Mouse (Mus musculus): Measurements from ENCODE around the gene Hsd17b1. TPM values are rescaled to one million over a fixed set of nuclear protein-coding genes. Genes with fewer than 3 reads are reported as not detected.
A peak's percentile ranks its signal among the peaks of the same experiment; 100 is the strongest.
"Not testable (repeated sequence)": the region's sequence is repeated elsewhere in the genome, so short reads cannot be mapped to it uniquely, and the experiment has no call there.

The Hsd17b1 gene
- polyA plus RNA-seq, 1 experiment from 2014 or later = 0.13 TPM

DNA sequence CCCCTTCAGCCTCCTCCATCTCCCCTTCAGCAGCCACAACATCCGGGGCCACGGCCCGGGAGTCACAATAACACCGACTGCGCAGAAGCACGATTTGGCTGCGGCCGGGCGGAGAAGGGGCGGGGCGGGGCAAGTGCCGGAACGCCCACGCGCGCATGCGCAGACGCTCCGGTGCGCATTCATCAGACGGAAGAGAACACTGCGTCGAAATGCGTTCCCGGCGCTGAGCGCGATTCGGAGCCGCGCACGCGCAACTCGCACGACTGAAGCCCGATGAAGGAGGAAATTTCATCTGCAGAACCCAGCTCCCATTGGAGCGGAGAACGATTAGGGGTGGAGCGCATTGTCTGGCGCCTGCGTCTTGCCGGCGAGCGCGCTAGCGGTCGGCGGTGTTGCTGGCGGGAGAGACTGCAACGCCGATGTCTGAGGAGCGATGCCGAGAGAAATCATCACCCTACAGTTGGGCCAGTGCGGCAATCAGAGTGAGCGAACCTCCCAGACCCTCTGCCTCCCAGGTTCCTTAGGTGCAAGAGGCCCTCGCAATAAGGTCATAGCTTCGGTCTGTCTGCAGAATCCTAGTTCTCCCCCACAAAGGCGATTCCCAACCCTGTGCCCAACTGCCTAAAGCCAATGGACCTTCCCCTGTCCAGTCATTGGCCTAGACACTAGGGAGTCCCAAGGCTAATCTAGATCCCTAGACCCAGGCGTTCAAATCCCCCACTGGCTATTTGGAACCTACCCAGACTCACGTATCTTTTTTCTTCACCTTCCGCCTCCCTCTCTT lies 41.7 kb downstream of the Hsd17b1 start, which contains the start of the genes Retreg3 and Tubg1:
Gene Retreg3 (minus strand): TSS at position 133 of the 784 bp plus-strand sequence.
Gene Tubg1 (plus strand): TSS at position 178 of the 784 bp plus-strand sequence.
- WGBS = under 1% methylated on average over 61 of the region's 61 CpGs

DNA sequence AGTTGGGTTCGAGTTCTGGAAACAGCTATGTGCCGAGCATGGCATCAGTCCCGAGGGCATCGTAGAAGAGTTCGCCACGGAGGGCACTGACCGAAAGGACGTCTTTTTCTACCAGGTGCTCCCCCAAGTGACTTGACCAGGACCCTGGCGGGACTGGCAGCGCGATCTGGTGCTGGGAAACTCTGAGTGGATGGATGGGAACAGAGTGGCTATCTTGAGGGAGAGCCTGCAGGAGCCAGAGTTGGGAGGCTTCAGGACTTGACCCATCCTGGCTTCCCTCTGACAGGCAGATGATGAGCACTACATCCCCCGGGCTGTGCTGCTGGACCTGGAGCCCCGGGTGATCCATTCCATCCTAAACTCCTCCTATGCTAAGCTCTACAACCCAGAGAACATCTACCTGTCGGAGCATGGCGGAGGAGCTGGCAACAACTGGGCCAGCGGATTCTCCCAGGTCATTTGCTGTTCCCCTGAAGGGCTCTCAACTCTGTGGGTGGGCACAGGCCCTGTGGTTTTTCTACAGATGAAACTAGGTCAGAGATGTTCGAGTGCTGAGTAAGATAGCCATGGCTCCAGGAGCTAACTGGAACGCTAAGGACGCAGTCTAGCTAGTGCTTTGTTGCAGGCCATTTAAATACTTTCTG lies 42.5 kb downstream of the Hsd17b1 start:
- H3K27me3 ChIP-seq (replicated peaks) = no peaks in the 10 kb centered on the region
- H3K4me2 ChIP-seq = peak overlapping the region; percentile 93
- no peaks in the 10 kb centered on the region for H3K9me3 ChIP-seq
- peak overlapping the region; percentile 66 for H3K9ac ChIP-seq
- no peak for ATAC-seq (ENCODE audit: insufficient read depth, low FRiP score, low read depth)
- WGBS = 21% methylated on average over 19 of the region's 19 CpGs
- peaks cover 16% of the 10 kb centered on the region for H3K4me1 ChIP-seq
- peak overlapping the region; percentile 99 for H3K4me3 ChIP-seq (replicated peaks)
- peak overlapping the region; percentile 91 for H3K27ac ChIP-seq
- H3K36me3 ChIP-seq = peaks cover 12% of the 10 kb centered on the region

More for the DNA sequence above, 41.7 kb downstream of the Hsd17b1 start, which contains the start of the genes Retreg3 and Tubg1:
- Histone ChIP-seq H3K9me3 (no peaks in the 10 kb centered on the region), H3K4me1 (peaks cover 16% of the 10 kb centered on the region), H3K27me3 (replicated peaks) (no peaks in the 10 kb centered on the region), H3K4me3 (replicated peaks) (peak within 1 kb of the TSS; percentile 99), H3K4me2 (peak within 1 kb of the TSS; percentile 93), H3K9ac (peak within 1 kb of the TSS; percentile 96), H3K36me3 (peaks cover 11% of the 10 kb centered on the region; the same call in 1 of the 2 replicates), H3K27ac (peak within 1 kb of the TSS; percentile 91)
- peak; percentile 94 for ATAC-seq (ENCODE audit: insufficient read depth, low FRiP score, low read depth)

DNA sequence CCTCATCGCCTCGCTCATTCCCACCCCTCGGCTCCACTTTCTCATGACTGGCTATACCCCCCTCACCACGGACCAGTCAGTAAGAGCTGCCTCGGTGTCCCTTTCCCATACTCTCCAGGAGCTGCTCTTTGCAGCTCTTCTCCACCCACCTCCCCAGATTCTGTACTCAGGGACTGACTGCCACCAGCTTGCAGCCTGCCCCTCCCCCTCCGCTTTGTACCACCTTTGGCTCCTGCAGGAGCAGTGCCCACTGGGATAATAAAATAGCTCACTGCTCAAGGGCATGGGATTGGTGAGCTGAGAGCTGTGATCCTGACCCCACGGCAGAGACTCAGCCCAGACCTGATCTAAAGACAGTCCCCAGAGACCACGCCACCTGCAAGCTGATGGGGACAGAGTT lies 46.3 kb downstream of the Hsd17b1 start:
- not testable (repeated sequence) for H3K27me3 ChIP-seq (replicated peaks); ATAC-seq (ENCODE audit: insufficient read depth, low FRiP score, low read depth); H3K27ac ChIP-seq; H3K4me2 ChIP-seq; H3K4me3 ChIP-seq (replicated peaks); H3K4me1 ChIP-seq; H3K9me3 ChIP-seq; H3K9ac ChIP-seq
- H3K36me3 ChIP-seq = peaks cover 27% of the 10 kb centered on the region
- WGBS = over 99% methylated on average over 8 of the region's 8 CpGs

DNA sequence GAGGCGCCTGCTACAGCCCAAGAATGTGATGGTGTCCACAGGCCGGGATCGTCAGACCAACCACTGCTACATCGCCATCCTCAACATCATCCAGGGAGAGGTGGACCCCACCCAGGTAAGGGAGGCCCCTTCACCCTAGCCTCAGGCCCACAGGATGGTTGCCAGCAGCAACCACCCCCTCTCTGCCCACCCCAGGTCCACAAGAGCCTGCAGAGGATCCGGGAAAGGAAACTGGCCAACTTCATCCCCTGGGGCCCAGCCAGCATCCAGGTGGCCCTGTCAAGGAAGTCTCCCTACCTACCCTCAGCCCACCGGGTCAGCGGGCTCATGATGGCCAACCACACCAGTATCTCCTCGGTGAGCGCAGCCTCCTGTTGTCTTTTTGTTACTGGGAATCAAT lies 46.8 kb downstream of the Hsd17b1 start:
- not testable (repeated sequence) for H3K4me1 ChIP-seq; H3K9ac ChIP-seq; H3K4me2 ChIP-seq; ATAC-seq (ENCODE audit: insufficient read depth, low FRiP score, low read depth); H3K27me3 ChIP-seq (replicated peaks); H3K27ac ChIP-seq; H3K9me3 ChIP-seq; H3K4me3 ChIP-seq (replicated peaks)
- H3K36me3 ChIP-seq = peaks cover 27% of the 10 kb centered on the region
- 97% methylated on average over 9 of the region's 9 CpGs for WGBS

DNA sequence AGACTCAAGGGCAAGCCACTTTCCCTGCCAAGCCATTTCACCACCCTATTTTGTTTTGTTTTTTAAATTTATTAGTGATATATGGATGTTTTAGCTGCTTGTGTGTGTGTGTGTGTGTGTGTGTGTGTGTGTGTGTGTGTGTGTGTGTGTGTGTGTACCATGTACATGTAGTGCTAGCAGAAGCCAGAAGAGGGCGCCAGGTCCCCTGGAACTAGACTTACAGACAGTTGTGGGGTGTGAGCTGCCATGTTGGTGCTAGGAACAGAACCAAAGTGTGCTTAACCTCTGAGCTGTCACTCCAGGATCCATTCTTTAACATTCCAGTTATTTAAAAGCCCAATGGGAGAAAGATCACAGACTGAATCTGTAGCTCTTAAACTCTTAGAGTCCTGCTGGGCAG lies 48.9 kb downstream of the Hsd17b1 start:
- no peak overlapping the region for H3K4me3 ChIP-seq (replicated peaks)
- no peak overlapping the region for H3K9ac ChIP-seq
- H3K36me3 ChIP-seq = peaks cover 27% of the 10 kb centered on the region
- no peak overlapping the region for H3K4me2 ChIP-seq
- WGBS = 100% methylated on average over 1 of the region's 1 CpGs
- H3K27ac ChIP-seq = no peak overlapping the region
- H3K9me3 ChIP-seq = no peaks in the 10 kb centered on the region
- no peaks in the 10 kb centered on the region for H3K27me3 ChIP-seq (replicated peaks)
- no peak for ATAC-seq (ENCODE audit: insufficient read depth, low FRiP score, low read depth)
- H3K4me1 ChIP-seq = peaks cover 8% of the 10 kb centered on the region

DNA sequence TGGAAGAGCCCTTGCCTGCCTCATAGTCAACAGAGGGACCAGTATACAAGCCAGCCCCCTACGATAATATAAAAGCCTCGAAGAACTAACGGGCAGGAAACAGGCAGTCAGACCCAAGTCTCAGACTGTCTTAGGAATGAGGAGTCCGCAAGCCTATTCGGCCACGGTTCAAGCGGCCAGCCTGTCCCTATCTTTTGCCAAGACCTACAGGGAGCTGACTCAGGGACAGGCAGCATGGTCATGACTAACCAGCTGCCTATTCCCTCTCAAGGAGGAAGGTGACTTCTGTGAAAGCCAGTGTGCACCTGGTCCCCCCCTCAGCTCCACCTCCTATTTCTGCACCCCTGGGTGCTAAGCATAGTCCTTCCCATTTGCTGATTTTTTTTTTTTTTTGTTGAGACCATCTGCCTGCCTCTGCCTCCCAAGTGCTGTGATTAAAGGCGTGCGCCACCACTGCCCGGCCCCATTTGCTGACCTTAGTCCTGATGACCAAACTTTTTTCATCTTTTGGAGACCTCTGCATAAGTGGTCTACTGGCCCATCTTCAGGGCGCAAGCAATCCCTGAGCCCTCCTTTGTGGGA lies 50.9 kb downstream of the Hsd17b1 start:
- Histone ChIP-seq H3K27me3 (replicated peaks) (no peaks in the 10 kb centered on the region), H3K4me2 (no peak overlapping the region)
- no peak for ATAC-seq (ENCODE audit: insufficient read depth, low FRiP score, low read depth)

More for the DNA sequence above, 50.9 kb downstream of the Hsd17b1 start:
- Histone ChIP-seq H3K27ac (no peak overlapping the region), H3K9me3 (no peaks in the 10 kb centered on the region), H3K4me1 (peaks cover 10% of the 10 kb centered on the region), H3K36me3 (peaks cover 18% of the 10 kb centered on the region), H3K4me3 (replicated peaks) (no peak overlapping the region), H3K9ac (no peak overlapping the region)
- WGBS = 84% methylated on average over 11 of the region's 11 CpGs

Small RNA genes within 50 kb of the gene (microRNA-seq; reads per million reads assigned to microRNA genes)
- 1.2 reads per million for gene Mir6928

Other genes starting within 250 kb of the Hsd17b1 start
- 26.6 and 27.5 TPM in 2 replicates for gene Stat5b, start 227.7 kb upstream of the Hsd17b1 start, polyA plus RNA-seq (2015; fragmentation: Nextera tagmentation; extraction: Ambion mirVana)
- gene Stat5a, start 219.1 kb upstream of the Hsd17b1 start, polyA plus RNA-seq (2015; fragmentation: Nextera tagmentation; extraction: Ambion mirVana) = 8.5 and 9.5 TPM in 2 replicates
- gene Stat3, start 138.9 kb upstream of the Hsd17b1 start, polyA plus RNA-seq (2015; fragmentation: Nextera tagmentation; extraction: Ambion mirVana) = 44.5 and 46.5 TPM in 2 replicates
- gene Cavin1, start 107.5 kb upstream of the Hsd17b1 start, polyA plus RNA-seq (2015; fragmentation: Nextera tagmentation; extraction: Ambion mirVana) = 306 and 329 TPM in 2 replicates
- gene Atp6v0a1, start 69.0 kb upstream of the Hsd17b1 start, polyA plus RNA-seq (2015; fragmentation: Nextera tagmentation; extraction: Ambion mirVana) = 36.6 and 39.7 TPM in 2 replicates
- gene Naglu, start 8.4 kb upstream of the Hsd17b1 start, polyA plus RNA-seq (2015; fragmentation: Nextera tagmentation; extraction: Ambion mirVana) = 17.0 and 17.9 TPM in 2 replicates
- gene Coasy, start 4.2 kb downstream of the Hsd17b1 start, polyA plus RNA-seq (2015; fragmentation: Nextera tagmentation; extraction: Ambion mirVana) = 38.5 and 41.5 TPM in 2 replicates
- gene Mlx, start 8.9 kb downstream of the Hsd17b1 start, polyA plus RNA-seq (2015; fragmentation: Nextera tagmentation; extraction: Ambion mirVana) = 50.7 and 54.5 TPM in 2 replicates
- gene Psmc3ip, start 17.0 kb downstream of the Hsd17b1 start, polyA plus RNA-seq (2015; fragmentation: Nextera tagmentation; extraction: Ambion mirVana) = 26.9 and 27.6 TPM in 2 replicates
- gene Retreg3, start 41.5 kb downstream of the Hsd17b1 start, polyA plus RNA-seq (2015; fragmentation: Nextera tagmentation; extraction: Ambion mirVana) = 21.0 and 21.3 TPM in 2 replicates
- 58.5 and 64.0 TPM in 2 replicates for gene Tubg1, start 41.5 kb downstream of the Hsd17b1 start, polyA plus RNA-seq (2015; fragmentation: Nextera tagmentation; extraction: Ambion mirVana)
- gene Tubg2, start 77.5 kb downstream of the Hsd17b1 start, polyA plus RNA-seq (2015; fragmentation: Nextera tagmentation; extraction: Ambion mirVana) = 3.4 and 3.8 TPM in 2 replicates
- gene Cntnap1, start 92.1 kb downstream of the Hsd17b1 start, polyA plus RNA-seq (2015; fragmentation: Nextera tagmentation; extraction: Ambion mirVana) = 2.0 and 2.6 TPM in 2 replicates
- 19.7 and 23.5 TPM in 2 replicates for gene Plekhh3, start 92.9 kb downstream of the Hsd17b1 start, polyA plus RNA-seq (2015; fragmentation: Nextera tagmentation; extraction: Ambion mirVana)
- 0.19 and 0.34 TPM in 2 replicates for gene Ccr10, start 97.0 kb downstream of the Hsd17b1 start, polyA plus RNA-seq (2015; fragmentation: Nextera tagmentation; extraction: Ambion mirVana)
- gene Ezh1, start 148.1 kb downstream of the Hsd17b1 start, polyA plus RNA-seq (2015; fragmentation: Nextera tagmentation; extraction: Ambion mirVana) = 14.9 and 16.7 TPM in 2 replicates
- gene Ramp2, start 167.6 kb downstream of the Hsd17b1 start, polyA plus RNA-seq (2015; fragmentation: Nextera tagmentation; extraction: Ambion mirVana) = 111 TPM in 2 replicates
- 131 and 138 TPM in 2 replicates for gene Vps25, start 175.3 kb downstream of the Hsd17b1 start, polyA plus RNA-seq (2015; fragmentation: Nextera tagmentation; extraction: Ambion mirVana)
- 17.9 and 19.8 TPM in 2 replicates for gene Wnk4, start 182.2 kb downstream of the Hsd17b1 start, polyA plus RNA-seq (2015; fragmentation: Nextera tagmentation; extraction: Ambion mirVana)
- gene Cntd1, start 200.6 kb downstream of the Hsd17b1 start, polyA plus RNA-seq (2015; fragmentation: Nextera tagmentation; extraction: Ambion mirVana) = 0.85 and 1.1 TPM in 2 replicates
- gene Coa3, start 200.7 kb downstream of the Hsd17b1 start, polyA plus RNA-seq (2015; fragmentation: Nextera tagmentation; extraction: Ambion mirVana) = 202 and 221 TPM in 2 replicates
- 135 and 142 TPM in 2 replicates for gene Becn1, start 223.9 kb downstream of the Hsd17b1 start, polyA plus RNA-seq (2015; fragmentation: Nextera tagmentation; extraction: Ambion mirVana)
- 125 and 136 TPM in 2 replicates for gene Psme3, start 237.8 kb downstream of the Hsd17b1 start, polyA plus RNA-seq (2015; fragmentation: Nextera tagmentation; extraction: Ambion mirVana)
- gene Aoc2, start 246.7 kb downstream of the Hsd17b1 start, polyA plus RNA-seq (2015; fragmentation: Nextera tagmentation; extraction: Ambion mirVana) = 1.3 and 1.4 TPM in 2 replicates

Data from stomach, embryonic 15.5 days (tissue).